Mouse (Mus musculus) embryonic facial prominence, embryonic 15.5 days (tissue): ENCODE results near the gene Cs. TPM values are rescaled to one million over a fixed set of nuclear protein-coding genes. Genes with fewer than 3 reads are reported as not detected.
A peak's percentile ranks its signal among the peaks of the same experiment; 100 is the strongest.

ENCODE experiments used
- ATAC-seq: fragments of 200-750 bp; cut with Nextera tagmentation; 2 replicates; pipeline ENCODE4 v1.8.0; 2017; ENCODE audit warnings: low read depth, moderate TSS enrichment; ENCODE audit not compliant: insufficient number of reproducible peaks, low FRiP score, low TSS enrichment
- H3K27ac ChIP-seq: fragments of 300-500 bp; sonication (generic); replicated peaks from 2 replicates; pipeline ENCODE4 v1.5.1; 2015; ENCODE audit warnings: mild to moderate bottlenecking, inconsistent platforms
- H3K27me3 ChIP-seq: fragments of 300-500 bp; sonication (generic); 2 replicates; pipeline ENCODE4 v1.6.1; 2015; ENCODE audit warnings: inconsistent platforms
- H3K36me3 ChIP-seq: fragments of 300-500 bp; sonication (generic); 2 replicates; pipeline ENCODE4 v1.6.1; 2015; ENCODE audit warnings: mild to moderate bottlenecking, inconsistent platforms
- H3K4me1 ChIP-seq: fragments of 300-500 bp; sonication (generic); 2 replicates; pipeline ENCODE4 v1.6.1; 2015; ENCODE audit warnings: inconsistent platforms
- H3K4me2 ChIP-seq: fragments of 300-500 bp; sonication (generic); replicated peaks from 2 replicates; pipeline ENCODE4 v1.6.1; 2015; ENCODE audit warnings: mild to moderate bottlenecking, inconsistent platforms
- H3K4me3 ChIP-seq: fragments of 300-500 bp; sonication (generic); replicated peaks from 2 replicates; pipeline ENCODE4 v1.5.1; 2015; ENCODE audit warnings: mild to moderate bottlenecking, inconsistent platforms
- H3K9ac ChIP-seq: fragments of 300-500 bp; sonication (generic); 2 replicates; pipeline ENCODE4 v1.6.1; 2015; ENCODE audit warnings: inconsistent platforms
- H3K9me3 ChIP-seq: fragments of 300-500 bp; sonication (generic); replicated peaks from 2 replicates; pipeline ENCODE4 v1.6.1; 2016; ENCODE audit warnings: inconsistent platforms
- WGBS: fragments of 180-500 bp; shearing (Covaris S2); methylation state at CpG from one replicate; pipeline ENCODE4 v1.1.7; 2015; 5-methylcytosine and 5-hydroxymethylcytosine counted together
- microRNA-seq: library from miRNA; unstranded; fragments of <30 nt; microRNA quantifications from one replicate; pipeline ENCODE4, GENCODE M21; 2016; ENCODE audit warnings: borderline number of aligned reads
- polyA plus RNA-seq: library from polyadenylated mRNA; unstranded; fragments of >200 nt; fragmentation: Nextera tagmentation; extraction: Ambion mirVana; gene quantifications from 2 replicates; pipeline ENCODE4 v1.2.1, GENCODE M21; 2015

Cs gene
- polyA plus RNA-seq, 1 experiment from 2014 or later = 180 TPM

DNA sequence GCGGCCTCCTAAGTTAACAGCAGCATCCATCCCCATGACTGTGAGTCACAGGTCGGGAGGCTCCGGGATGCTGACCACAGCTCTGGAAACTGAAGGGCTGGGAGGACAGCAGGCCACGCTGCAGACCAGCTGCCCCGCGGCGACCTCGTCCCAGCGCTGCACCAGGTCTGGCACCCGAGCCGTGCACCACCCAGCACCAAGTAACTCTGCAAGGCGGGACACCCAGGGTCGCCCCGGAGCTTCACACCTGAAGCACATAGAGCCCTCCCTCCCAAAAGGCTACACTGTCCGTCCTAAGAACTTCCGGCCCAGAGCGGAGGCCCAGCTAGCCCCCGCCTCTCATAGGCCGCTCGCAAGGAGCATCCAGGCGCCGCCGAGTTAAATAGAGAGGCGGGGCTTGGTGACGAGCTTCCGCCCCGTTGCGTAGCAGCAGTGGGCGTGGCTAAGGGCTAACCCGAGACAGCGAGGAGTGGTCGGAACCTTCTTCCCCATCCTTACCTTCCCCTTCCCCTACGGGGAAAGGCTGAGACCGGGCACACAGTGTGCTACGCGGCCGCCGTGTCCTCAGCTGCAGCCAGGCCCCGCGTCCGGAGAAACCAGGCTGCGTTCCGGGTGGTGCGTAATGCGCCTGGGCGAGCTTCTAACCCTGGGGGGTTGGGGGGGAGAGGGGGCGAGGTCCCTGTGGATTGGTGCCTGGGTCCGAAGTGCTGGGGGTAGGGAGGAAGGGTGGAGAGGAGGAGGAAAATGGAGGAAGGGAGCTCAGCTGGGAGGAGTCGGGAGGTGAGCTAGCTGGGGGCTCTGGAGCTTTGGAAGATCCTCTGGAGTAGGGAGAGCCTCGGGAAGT, 73.9 kb downstream of the Cs start, which contains the start of the genes Nabp2 and Rnf41:
Nabp2 (minus strand) TSS at position 282 of the 844 bp plus-strand sequence.
Rnf41 (plus strand) TSS at position 447 of the 844 bp plus-strand sequence.
- H3K9ac ChIP-seq = peak within 1 kb of the TSS; percentile 78
- peak within 1 kb of the TSS; percentile 98 for H3K27ac ChIP-seq
- peak; percentile 92 for ATAC-seq
- WGBS = under 1% methylated on average over 49 of the region's 50 CpGs
- no peaks in the 10 kb centered on the region for H3K9me3 ChIP-seq
- H3K4me2 ChIP-seq = peak within 1 kb of the TSS; percentile 93
- H3K4me1 ChIP-seq = peaks cover 40% of the 10 kb centered on the region
- peaks cover 36% of the 10 kb centered on the region for H3K36me3 ChIP-seq
- H3K27me3 ChIP-seq = no peaks in the 10 kb centered on the region
- peak within 1 kb of the TSS; percentile 96 for H3K4me3 ChIP-seq

DNA sequence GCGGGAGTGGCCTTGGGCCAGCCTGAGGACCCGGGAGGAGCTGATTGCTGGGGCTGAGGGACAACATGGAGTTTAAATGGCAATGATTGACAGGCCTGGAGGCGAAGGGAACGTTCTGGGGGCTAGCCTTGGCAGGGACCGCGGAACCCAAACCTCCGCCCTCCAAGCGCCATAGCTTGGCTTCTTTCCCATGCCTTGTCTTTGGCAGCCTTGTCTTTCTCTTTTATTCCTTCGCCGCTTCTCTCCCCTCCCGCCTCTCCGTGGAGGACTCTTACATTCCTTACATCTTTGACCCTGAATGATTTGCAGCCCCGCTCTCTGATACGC, 74.5 kb downstream of the Cs start:
- peaks cover 40% of the 10 kb centered on the region for H3K4me1 ChIP-seq
- no peaks in the 10 kb centered on the region for H3K9me3 ChIP-seq
- peaks cover 39% of the 10 kb centered on the region for H3K36me3 ChIP-seq
- H3K27ac ChIP-seq = peak overlapping the region; percentile 98
- peak overlapping the region; percentile 93 for H3K4me2 ChIP-seq
- H3K9ac ChIP-seq = peak overlapping the region; percentile 78
- H3K27me3 ChIP-seq = no peaks in the 10 kb centered on the region
- no peak for ATAC-seq
- whole genome bisulfite sequencing = under 1% methylated on average over 14 of the region's 14 CpGs
- peak overlapping the region; percentile 96 for H3K4me3 ChIP-seq

Small RNA genes within 50 kb of the gene (microRNA-seq; reads per million reads assigned to microRNA genes)
- gene Gm25361 = not detected
- gene Gm26308 = not detected
- gene Mir6914 = not detected
- gene Mir6915 = 1.7 reads per million, percentile 3 among the genes with 10 or more reads in this experiment

Other genes starting within 250 kb of the Cs start
- 11.0 and 12.2 TPM in 2 replicates for gene Baz2a, start 246.2 kb upstream of the Cs start, polyA plus RNA-seq
- gene Rbms2, start 157.4 kb upstream of the Cs start, polyA plus RNA-seq = 40.1 and 41.6 TPM in 2 replicates
- gene Gls2, start 143.3 kb upstream of the Cs start, polyA plus RNA-seq = 2.0 and 2.5 TPM in 2 replicates
- gene Spryd4, start 125.9 kb upstream of the Cs start, polyA plus RNA-seq = 30.8 TPM in 2 replicates
- 0.23 and 0.28 TPM in 2 replicates for gene Mip, start 111.9 kb upstream of the Cs start, polyA plus RNA-seq
- 43.8 and 48.1 TPM in 2 replicates for gene Timeless, start 105.7 kb upstream of the Cs start, polyA plus RNA-seq
- 0.27 TPM in 1 of 2 replicates, not detected in the other for gene Apon, start 83.6 kb upstream of the Cs start, polyA plus RNA-seq
- not detected in 2 replicates for gene Apof, start 69.1 kb upstream of the Cs start, polyA plus RNA-seq
- gene Stat2, start 67.2 kb upstream of the Cs start, polyA plus RNA-seq = 15.0 and 17.0 TPM in 2 replicates
- 0.35 TPM in 1 of 2 replicates, not detected in the other for gene Il23a, start 39.0 kb upstream of the Cs start, polyA plus RNA-seq
- gene Pan2, start 34.4 kb upstream of the Cs start, polyA plus RNA-seq = 27.6 and 32.0 TPM in 2 replicates
- 319 and 363 TPM in 2 replicates for gene Cnpy2, start 15.3 kb upstream of the Cs start, polyA plus RNA-seq
- gene Coq10a, start 31.3 kb downstream of the Cs start, polyA plus RNA-seq = 19.4 and 20.4 TPM in 2 replicates
- 11.0 and 12.1 TPM in 2 replicates for gene Ankrd52, start 39.4 kb downstream of the Cs start, polyA plus RNA-seq
- gene Slc39a5, start 63.5 kb downstream of the Cs start, polyA plus RNA-seq = 0.13 TPM in 1 of 2 replicates, not detected in the other
- gene Nabp2, start 73.8 kb downstream of the Cs start, polyA plus RNA-seq = 66.2 and 75.7 TPM in 2 replicates
- 44.0 and 45.0 TPM in 2 replicates for gene Rnf41, start 73.9 kb downstream of the Cs start, polyA plus RNA-seq
- 85.2 and 93.6 TPM in 2 replicates for gene Smarcc2, start 121.5 kb downstream of the Cs start, polyA plus RNA-seq
- 1,219 and 1,296 TPM in 2 replicates for gene Myl6, start 156.4 kb downstream of the Cs start, polyA plus RNA-seq
- 5.0 and 6.9 TPM in 2 replicates for gene Myl6b, start 161.0 kb downstream of the Cs start, polyA plus RNA-seq
- 43.3 and 44.0 TPM in 2 replicates for gene Esyt1, start 188.1 kb downstream of the Cs start, polyA plus RNA-seq
- gene Zc3h10, start 210.0 kb downstream of the Cs start, polyA plus RNA-seq = 15.8 and 16.0 TPM in 2 replicates
- gene Rpl41, start 211.6 kb downstream of the Cs start, polyA plus RNA-seq = 4,202 and 4,259 TPM in 2 replicates
- gene Pa2g4, start 228.3 kb downstream of the Cs start, polyA plus RNA-seq = 186 and 189 TPM in 2 replicates